Mouse (Mus musculus): ENCODE results near the gene Gpr88.

The Gpr88 gene

GRCm38 (mm10) chr3:116200060-116200459 is 53.2 kb downstream of the Gpr88 start:
- no peak for DNase-seq (ENCODE audit: low spot score in 2 of 2)
